Mouse (Mus musculus) layer of hippocampus, adult 8-10 months (tissue): ENCODE results near the gene Smim5. TPM values are rescaled to one million over a fixed set of nuclear protein-coding genes. Genes with fewer than 3 reads are reported as not detected.

Experiments used
- DNase-seq, 2 experiments: peaks; one replicate each; pipeline ENCODE4 v3.0.0; 2022; ENCODE audit warnings: low spot score in 2 of 2
- total RNA-seq, 4 experiments: library from RNA; stranded (reverse); gene quantifications; 2 replicates each; pipeline ENCODE4 v1.2.4; 2022

The Smim5 gene
- total RNA-seq, 4 experiments from 2014 or later = 0.57 to 0.96 (median 0.66) TPM

DNA sequence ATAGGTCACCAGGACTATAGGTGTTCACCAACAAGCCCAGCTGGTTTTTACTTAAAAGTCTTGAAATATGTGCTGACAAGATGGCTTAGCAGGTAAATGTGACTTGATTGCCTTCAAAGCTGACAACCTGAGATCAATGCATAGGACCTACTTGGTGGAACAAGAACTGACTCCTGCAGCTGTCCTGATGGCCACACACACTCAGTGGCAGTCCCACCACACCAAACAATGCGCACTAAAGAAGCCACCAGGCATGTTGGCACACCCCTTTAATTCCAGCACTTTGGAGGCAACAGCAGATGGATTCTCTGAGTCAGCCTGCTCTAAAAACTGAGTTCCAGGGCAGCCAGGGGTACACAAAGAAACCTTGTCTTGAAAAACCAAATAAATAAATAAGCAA, 22.2 kb downstream of the Smim5 start:
- DNase-seq = no peak

DNA sequence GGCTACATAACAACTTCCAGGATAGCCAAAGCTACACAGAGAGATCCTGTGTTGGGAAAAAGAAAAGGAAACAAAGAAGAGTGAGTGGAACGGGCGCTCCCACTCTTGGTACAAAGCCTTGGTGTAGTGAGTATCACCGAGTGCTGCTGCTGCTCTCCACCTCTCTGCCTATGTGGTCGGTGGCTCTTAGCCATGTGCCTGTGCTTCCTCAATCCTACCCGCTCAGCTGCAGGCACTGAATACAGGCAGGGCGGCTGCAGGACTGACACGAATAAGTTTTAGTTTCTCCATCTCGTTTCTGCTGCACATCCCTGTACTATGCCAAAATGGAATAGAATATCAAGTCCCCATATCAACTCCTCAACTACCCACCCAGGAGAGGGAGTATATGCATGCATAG, 29.3 kb downstream of the Smim5 start:
- no peak for DNase-seq

DNA sequence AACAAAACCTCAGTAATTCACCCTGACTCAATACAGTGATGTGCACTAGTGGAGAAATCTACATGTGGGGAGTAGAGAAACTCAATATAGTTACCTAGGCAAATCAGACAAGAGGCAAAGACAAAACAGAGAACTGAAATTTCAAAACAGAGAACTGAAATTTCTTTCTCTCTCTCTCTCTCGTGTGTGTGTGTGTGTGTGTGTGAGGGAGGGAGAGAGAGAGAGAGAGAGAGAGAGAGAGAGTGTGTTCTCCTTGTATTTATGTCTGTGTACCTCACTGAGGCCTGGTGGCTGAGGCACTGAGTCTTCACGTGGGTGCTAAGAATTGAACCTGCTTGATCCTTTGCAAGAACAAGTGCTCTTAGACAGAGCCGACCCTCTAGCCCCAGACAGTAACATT, 30.1 kb downstream of the Smim5 start:
- DNase-seq = no peak

DNA sequence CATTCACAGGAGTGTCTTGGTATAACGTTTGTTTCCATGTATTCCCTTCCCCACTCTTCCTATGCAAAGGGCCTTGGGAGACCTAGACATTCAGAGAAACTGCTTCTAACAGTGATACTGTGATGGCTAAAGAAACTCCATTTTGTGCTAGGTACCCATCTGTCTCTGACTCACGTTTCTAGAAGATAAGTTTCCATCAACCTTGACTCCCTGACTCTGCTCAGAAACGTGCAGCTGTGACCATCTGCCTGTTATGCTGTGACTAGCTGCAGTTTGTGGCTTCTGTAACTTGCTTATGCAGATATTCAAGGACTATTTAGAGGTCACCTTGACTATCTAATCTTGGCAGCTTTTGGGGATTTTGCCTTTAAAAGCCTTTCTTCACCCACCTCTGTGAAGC, 31.5 kb downstream of the Smim5 start:
- DNase-seq = no peak

DNA sequence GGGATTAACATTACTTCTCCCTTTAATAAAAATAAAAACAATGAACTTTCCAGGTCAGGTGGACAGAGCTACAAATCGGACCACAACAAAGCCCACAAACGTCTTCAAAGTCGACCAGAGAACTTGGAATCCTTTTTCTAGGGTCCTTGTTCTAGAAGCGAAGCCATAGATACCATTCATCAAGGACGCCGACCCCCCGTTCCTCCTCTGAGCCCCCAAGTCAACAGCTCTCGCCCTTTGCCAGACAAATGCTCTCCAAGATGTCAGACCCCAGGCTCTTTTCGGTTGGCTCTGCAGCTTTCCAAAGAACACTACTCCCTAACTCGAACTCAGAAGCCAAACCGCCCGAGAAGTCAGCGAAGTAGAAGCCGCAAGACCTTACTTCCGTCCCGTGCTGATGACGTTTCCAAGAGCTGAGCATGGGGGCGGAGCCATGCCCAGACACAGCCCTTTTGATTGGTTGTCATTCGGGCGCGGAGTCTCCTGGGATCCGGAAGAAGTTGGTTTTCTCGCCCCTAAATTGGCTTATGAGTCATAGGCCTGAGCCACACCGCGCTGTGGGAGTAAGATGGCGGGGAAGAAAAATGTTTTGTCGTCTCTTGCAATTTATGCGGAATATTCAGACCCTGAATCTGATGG, 33.5 kb downstream of the Smim5 start, which contains the start of the genes Sap30bp and Recql5:
TSS of gene Sap30bp (plus strand) at position 175 of the 639 bp plus-strand sequence.
TSS of gene Recql5 (minus strand) at position 370 of the 639 bp plus-strand sequence.
- DNase-seq = peak; percentile 98

DNA sequence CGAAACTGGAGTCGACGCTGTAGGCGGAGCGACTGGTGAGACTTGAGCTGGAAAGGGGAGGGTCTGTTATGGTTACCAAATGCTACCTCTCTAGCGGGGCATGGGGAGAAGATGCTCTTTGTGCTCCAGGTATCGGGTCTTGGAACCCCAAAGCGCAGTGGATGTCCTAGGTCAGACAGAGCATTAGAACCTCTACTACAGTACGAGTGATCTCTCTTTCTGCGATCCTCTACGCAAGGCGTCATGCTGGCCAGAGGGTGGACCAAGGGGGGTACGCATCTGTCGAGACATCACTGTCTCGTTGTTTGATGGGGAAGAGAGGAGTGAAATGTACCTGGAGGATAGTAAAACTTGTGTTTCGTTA, 34.0 kb downstream of the Smim5 start:
- no peak for DNase-seq

DNA sequence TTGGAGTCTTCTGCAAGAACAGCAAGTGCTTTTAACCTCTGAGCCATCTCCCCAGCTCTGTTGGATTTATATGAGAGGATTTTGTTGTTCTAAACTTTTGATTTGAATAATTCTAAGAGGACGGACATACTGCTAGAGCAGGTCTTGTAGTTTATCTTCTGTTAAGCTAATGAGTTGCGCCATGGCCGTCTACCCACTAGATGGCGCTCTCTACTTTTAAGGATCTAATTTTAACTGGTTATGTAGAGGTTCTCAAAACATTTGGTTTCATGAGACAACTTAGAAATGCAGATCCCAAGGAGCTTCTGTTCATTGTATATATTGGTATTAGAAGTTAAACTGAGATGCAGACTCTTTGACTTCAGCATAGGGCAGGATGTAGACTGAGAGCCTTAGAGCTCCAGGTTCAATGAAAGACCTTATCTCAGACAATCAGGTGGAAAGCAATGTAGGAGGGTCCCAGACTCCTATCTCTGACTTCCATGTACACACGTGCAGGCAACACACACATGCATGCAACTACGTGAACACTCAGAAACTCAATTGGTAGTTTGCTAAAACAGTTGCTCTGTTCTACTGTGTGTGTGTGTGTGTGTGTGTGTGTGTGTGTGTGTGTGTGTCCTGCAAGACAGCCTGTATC, 40.0 kb downstream of the Smim5 start:
- DNase-seq = peak; percentile 52 to 80

DNA sequence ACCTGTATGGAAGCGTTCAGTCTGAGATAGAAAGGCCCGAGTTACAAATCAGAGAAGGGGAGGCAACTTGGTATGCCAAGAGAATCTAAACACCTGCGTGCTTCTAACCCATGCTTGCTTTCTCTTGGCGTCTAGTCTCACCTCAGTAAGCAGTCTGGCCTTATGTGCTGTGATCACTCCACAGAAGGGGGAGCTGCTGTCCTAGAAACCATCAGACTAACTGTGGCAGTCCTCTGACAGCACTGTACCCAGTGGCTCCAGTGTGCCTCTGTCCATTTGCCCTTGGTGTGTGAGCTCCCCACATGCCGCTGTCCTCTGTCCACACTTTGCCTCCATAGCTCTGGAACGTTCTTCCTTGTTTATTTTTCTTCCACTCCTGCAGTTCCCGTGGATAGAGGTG, 42.2 kb downstream of the Smim5 start:
- DNase-seq = no peak

DNA sequence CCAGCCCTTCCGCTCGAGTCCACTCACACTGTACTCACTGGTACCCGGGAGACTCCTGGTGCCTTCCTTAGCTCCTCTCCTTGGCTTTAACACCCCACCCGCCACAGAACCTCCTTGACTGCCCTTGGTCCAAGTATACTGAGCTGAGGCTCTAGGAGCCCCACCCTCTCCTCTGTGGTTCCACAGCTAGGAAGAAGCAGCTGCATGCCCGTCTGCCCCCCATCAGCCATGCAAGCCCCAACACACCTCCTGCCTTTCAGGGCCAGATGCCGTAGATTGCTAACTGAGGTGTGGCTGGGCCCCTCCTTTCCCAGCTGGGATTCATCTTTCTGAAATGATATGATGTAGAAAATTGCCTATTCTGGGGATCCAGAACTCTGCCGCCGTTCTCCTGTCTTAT, 45.5 kb downstream of the Smim5 start:
- DNase-seq = no peak

DNA sequence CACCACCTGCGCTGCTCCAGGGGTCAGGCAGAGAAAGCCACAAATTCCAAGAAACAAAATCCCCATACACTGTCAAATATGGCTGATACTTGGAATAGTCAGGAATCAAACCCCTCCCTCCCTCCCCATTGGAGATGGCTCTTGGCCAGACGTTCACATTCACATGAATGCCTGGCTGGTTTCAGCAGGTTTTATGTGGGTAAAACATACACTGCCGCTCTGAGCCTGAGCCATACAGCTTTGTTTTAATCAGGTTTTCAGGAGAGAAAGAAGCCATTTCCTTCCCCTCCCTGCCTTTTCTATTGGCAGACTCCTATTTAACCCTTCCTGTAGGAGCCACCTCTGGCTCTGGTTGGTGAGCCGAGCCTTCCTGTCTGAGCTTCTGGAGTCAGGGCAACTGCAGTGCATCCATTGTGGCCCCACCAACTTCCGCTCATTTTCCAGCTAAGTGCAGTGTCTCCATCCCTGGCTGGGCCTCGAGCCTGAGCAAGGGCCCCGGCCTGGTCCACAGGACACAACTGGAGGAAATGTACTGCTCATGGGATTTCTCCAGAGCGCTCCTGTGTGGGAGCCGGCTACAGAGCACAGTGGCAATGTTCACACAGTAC, 46.6 kb downstream of the Smim5 start:
- no peak for DNase-seq

DNA sequence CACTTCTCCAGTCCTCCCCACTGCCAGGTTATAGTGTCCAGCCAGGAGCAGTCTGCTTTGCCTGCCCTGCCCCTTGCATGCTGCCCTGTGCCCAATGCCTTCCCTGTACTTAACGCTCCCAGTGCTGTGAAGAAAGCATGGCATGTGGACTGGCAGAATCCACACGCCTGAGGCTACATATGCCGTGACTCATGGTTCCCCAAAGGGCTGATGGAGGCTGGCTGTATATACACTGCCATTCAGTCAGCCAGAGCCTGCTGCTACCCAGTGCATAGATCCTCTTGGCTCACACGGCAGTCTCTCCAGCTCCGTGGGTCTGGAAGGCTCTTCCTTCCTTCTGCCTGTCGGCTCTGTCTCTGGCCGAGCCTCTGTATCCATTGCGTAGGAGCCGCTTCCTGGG, 48.5 kb downstream of the Smim5 start:
- no peak for DNase-seq

DNA sequence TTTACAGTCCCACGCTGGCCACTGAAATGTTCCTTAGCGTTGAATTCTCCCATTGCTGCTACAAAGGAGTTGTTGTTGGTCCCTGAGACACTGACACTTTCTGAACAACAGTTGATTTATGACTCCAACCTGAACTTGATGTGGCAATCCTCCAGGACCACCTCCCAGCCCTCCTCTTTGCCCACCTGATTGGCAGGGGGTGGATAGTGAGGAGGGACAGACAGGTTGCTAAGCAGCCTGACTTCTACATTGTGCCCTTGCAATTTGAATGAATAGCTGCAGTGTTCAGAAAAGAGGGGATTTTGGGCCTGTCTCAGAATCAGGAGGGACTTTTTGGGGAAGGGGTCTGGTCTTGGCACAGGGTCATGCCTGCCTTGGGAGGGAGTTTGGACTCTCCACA, 51.0 kb downstream of the Smim5 start:
- no peak for DNase-seq

DNA sequence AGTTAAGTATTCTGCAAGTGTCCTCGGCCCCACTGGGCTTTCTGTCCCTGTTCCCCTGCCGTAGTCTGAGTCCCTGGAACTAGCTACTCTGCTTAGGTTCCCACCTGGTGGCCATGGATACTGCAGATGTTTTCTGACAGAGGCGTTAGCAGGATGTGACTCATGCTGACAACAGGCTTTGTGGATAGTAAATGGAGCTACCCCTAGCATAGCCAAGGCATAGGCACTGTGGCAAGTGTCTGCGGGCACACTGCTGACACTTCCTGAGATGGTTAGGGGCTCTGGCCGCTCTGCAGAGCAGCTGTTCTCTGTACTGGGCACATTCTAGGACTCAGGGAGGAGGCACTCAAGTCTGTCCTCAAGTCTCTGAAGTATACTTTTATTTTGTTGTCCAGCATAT, 54.9 kb downstream of the Smim5 start:
- DNase-seq = no peak

DNA sequence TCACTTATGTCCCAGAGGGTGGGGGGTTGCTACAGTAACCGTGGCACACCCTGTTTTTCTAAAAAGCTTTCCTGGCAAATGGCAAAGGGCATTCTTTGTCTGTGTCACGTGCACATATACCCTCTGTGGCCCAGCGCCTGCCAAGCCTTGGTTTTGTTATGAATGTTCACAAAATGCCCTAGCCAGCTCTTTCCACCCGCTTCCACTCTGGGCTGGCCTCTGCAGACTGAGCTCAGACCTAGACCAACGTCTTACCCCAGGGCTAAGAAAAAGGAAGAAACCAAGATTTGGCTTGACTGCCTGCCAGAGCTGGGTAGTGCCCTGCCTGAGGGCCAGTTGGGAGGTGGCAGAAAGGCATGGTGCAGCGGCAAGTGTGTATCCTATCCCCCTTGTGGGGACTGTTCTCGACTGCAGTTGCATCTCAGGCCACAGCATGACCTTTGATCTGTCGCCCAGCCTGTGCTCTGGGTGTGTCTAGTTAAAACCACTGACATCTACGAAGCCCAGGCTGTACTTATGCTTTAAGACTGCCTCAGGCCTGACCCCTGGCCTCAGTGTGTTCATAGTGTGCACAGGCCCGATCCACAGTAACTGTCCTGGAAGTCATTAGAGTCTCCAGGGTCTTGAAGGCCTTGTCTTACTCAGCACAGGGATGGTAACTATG, 55.6 kb downstream of the Smim5 start:
- DNase-seq = no peak

Other genes with a start within 250 kb of the Smim5 start
- 100 to 1,000 TPM; 179 to 220 (median 196) TPM for gene Grb2, start 191.4 kb upstream of the Smim5 start, total RNA-seq
- 10 to 100 TPM; 49.7 to 64.2 (median 52.3) TPM for gene Tmem94, start 134.5 kb upstream of the Smim5 start, total RNA-seq
- 10 to 100 TPM; 17.1 to 21.7 (median 20.0) TPM for gene Caskin2, start 86.3 kb upstream of the Smim5 start, total RNA-seq
- 10 to 100 TPM; 12.5 to 18.7 (median 16.9) TPM for gene Tsen54, start 85.2 kb upstream of the Smim5 start, total RNA-seq
- 1 to 10 TPM; 1.6 to 4.2 (median 2.4) TPM for gene Llgl2, start 75.9 kb upstream of the Smim5 start, total RNA-seq
- gene Myo15b, start 41.6 kb upstream of the Smim5 start, total RNA-seq = 1 to 10 TPM in 1 of 4 experiments, under 1 TPM in 3; 0.11 to 1.2 (median 0.56) TPM
- gene Smim6, start 12.1 kb downstream of the Smim5 start, total RNA-seq = not detected
- 10 to 100 TPM; 39.7 to 60.3 (median 44.3) TPM for gene Sap30bp, start 33.3 kb downstream of the Smim5 start, total RNA-seq
- gene Recql5, start 33.5 kb downstream of the Smim5 start, total RNA-seq = 10 to 100 TPM; 27.4 to 32.5 (median 30.3) TPM
- 10 to 100 TPM in 3 of 4 experiments, 1 to 10 TPM in 1; 6.7 to 13.0 (median 11.3) TPM for gene Itgb4, start 74.7 kb downstream of the Smim5 start, total RNA-seq
- gene Galk1, start 112.8 kb downstream of the Smim5 start, total RNA-seq = 10 to 100 TPM; 11.6 to 20.7 (median 16.1) TPM
- 100 to 1,000 TPM; 243 to 308 (median 280) TPM for gene H3f3b, start 128.0 kb downstream of the Smim5 start, total RNA-seq
- 10 to 100 TPM; 26.3 to 31.6 (median 28.2) TPM for gene Unk, start 130.4 kb downstream of the Smim5 start, total RNA-seq
- 1 to 10 TPM; 1.5 to 3.6 (median 2.3) TPM for gene Unc13d, start 178.0 kb downstream of the Smim5 start, total RNA-seq
- 100 to 1,000 TPM; 387 to 440 (median 429) TPM for gene Wbp2, start 187.0 kb downstream of the Smim5 start, total RNA-seq
- gene Trim47, start 227.2 kb downstream of the Smim5 start, total RNA-seq = 10 to 100 TPM in 1 of 4 experiments, 1 to 10 TPM in 3; 5.0 to 13.0 (median 8.2) TPM
- 1 to 10 TPM; 7.2 to 10.0 (median 7.9) TPM for gene Trim65, start 231.2 kb downstream of the Smim5 start, total RNA-seq
- gene Mrpl38, start 238.9 kb downstream of the Smim5 start, total RNA-seq = 10 to 100 TPM; 56.1 to 66.6 (median 62.8) TPM